Mouse (Mus musculus) testis, adult 2 months (tissue): ENCODE measurements around the gene P3h4. TPM values are rescaled to one million over a fixed set of nuclear protein-coding genes. Genes with fewer than 3 reads are reported as not detected.

Experiments
- H3K27ac ChIP-seq: fragments of 200-500 bp; 2 replicates; pipeline ENCODE4 v1.5.1; 2012; ENCODE audit warnings: low read depth, low read length; ENCODE audit not compliant: control insufficient read depth, insufficient read depth
- H3K27me3 ChIP-seq: fragments of 200-500 bp; 2 replicates; pipeline ENCODE4 v1.6.1; 2012; ENCODE audit warnings: mild to moderate bottlenecking, low read length, moderate library complexity; ENCODE audit not compliant: control insufficient read depth, insufficient read depth
- H3K36me3 ChIP-seq: fragments of 200-500 bp; 2 replicates; pipeline ENCODE4 v1.6.1; 2012; ENCODE audit warnings: mild to moderate bottlenecking, low read length; ENCODE audit not compliant: control insufficient read depth, insufficient read depth
- H3K4me1 ChIP-seq: fragments of 200-500 bp; 2 replicates; pipeline ENCODE4 v1.6.1; 2012; ENCODE audit warnings: low read length; ENCODE audit not compliant: control insufficient read depth, insufficient read depth
- H3K4me3 ChIP-seq: fragments of 200-500 bp; 2 replicates; pipeline ENCODE4 v1.5.1; 2012; ENCODE audit warnings: low read depth, mild to moderate bottlenecking, low read length, moderate library complexity, mixed read lengths; ENCODE audit not compliant: control insufficient read depth
- CTCF ChIP-seq: fragments of 200-500 bp; IDR thresholded peaks from 2 replicates; pipeline ENCODE4 v1.5.1; 2012; ENCODE audit warnings: low read depth, mild to moderate bottlenecking, inconsistent platforms, low read length, moderate library complexity; ENCODE audit not compliant: control insufficient read depth, insufficient read depth, insufficient replicate concordance
- POLR2A ChIP-seq: fragments of 200-500 bp; IDR thresholded peaks from 2 replicates; pipeline ENCODE4 v1.6.1; 2012; ENCODE audit warnings: low read depth, mild to moderate bottlenecking, inconsistent platforms, low read length, moderate library complexity; ENCODE audit not compliant: control insufficient read depth
- polyA plus RNA-seq: library from polyadenylated mRNA; depleted of rRNA; stranded (reverse); fragments of >200 nt; gene quantifications from 2 replicates; pipeline ENCODE4 v1.2.3, GENCODE M21; 2012

The P3h4 gene
- polyA plus RNA-seq, 1 experiment, result 9.0 TPM

DNA sequence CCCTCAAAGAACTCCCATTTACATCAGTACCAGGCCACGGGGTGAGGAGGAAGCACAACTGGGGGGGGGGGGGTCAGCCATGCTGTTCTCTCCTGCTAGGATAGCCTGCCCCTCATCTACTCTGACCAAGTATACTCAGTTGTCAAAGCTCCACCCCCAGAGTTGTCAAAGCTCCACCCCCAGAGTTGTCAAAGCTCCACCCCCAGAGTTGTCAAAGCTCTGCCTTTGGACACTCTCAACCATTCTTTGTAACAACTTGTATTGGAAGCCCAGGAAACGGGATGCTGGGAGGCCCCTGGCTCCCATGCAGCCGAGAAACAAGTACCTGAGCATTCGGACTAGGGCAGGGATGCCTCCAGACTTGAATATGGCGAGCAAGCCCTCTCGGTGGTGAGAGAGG, 32.0 kb downstream of the P3h4 start:
- TF ChIP-seq CTCF (no peak), POLR2A (no peak)
- H3K4me3 ChIP-seq, result no peak overlapping the region
- H3K27ac ChIP-seq, result no peak overlapping the region
- peaks cover 6% of the 10 kb centered on the region; the same call in 1 of the 2 replicates for H3K4me1 ChIP-seq
- no peaks in the 10 kb centered on the region for H3K27me3 ChIP-seq
- H3K36me3 ChIP-seq, result no peaks in the 10 kb centered on the region

GRCm38 (mm10) chr11:100379311-100379710, 35.3 kb downstream of the P3h4 start:
- Histone ChIP-seq H3K4me3 (no peak overlapping the region), H3K27me3 (no peaks in the 10 kb centered on the region), H3K4me1 (0 out of 2 replicates have a peak, but pooled peaks cover 2% of the 10 kb centered on the region), H3K27ac (no peak overlapping the region), H3K36me3 (no peaks in the 10 kb centered on the region)
- TF ChIP-seq POLR2A, result no peak
- TF ChIP-seq CTCF, result no peak

DNA sequence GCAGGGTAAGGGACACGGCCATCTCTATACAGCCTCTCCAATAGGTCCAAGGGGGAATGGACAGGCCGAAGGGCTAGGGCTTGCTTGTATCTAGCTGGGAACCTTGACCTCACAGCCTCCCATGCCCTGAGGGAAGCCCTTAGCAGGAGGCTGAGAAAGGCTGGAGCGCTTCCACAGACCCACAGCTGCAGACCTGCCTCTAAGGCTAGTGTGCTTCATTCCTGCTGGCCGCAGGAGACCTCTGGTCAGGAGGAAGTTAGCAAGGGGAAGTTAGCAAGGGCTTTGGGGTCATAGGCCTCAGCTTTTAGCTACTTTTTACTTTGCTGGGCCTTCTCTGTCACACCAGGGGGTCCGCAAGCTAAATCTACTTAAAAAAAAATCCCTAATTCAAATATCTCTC, 36.2 kb downstream of the P3h4 start:
- TF ChIP-seq CTCF (no peak), POLR2A (no peak)
- H3K4me1 ChIP-seq, result 0 out of 2 replicates have a peak, but pooled peaks cover 2% of the 10 kb centered on the region
- no peaks in the 10 kb centered on the region for H3K36me3 ChIP-seq

DNA sequence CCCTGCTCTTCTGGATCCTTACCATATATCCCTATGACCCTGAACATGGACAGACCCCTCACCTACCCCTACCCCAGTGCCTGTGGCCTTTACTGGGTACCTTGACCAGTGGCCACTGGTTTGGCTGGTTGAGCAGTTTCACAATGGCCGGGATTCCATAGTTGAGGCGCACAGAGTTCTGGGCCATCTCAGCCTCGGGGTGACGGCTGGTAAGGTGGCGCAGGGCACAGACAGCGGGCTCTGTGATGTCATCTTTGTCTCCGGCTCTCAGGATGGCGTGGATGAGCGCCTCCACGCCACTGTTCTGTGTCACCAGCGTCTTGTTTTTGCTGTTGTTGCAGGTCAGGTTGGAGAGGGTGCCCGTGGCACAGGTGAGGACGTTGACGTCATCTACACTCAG, 36.6 kb downstream of the P3h4 start:
- no peak overlapping the region for H3K4me3 ChIP-seq
- TF ChIP-seq CTCF, result no peak
- no peak for TF ChIP-seq POLR2A

More for the DNA sequence above, 36.2 kb downstream of the P3h4 start:
- Histone ChIP-seq H3K27me3 (no peaks in the 10 kb centered on the region), H3K27ac (no peak overlapping the region), H3K4me3 (no peak overlapping the region)

GRCm38 (mm10) chr11:100376746-100377389, 37.8 kb downstream of the P3h4 start:
- Histone ChIP-seq H3K27me3 (no peaks in the 10 kb centered on the region), H3K4me3 (no peak overlapping the region), H3K27ac (no peak overlapping the region), H3K4me1 (0 out of 2 replicates have a peak, but pooled peaks cover 2% of the 10 kb centered on the region), H3K36me3 (no peaks in the 10 kb centered on the region)
- TF ChIP-seq CTCF, result no peak
- no peak for TF ChIP-seq POLR2A

More for the DNA sequence above, 36.6 kb downstream of the P3h4 start:
- H3K27ac ChIP-seq, result no peak overlapping the region
- H3K4me1 ChIP-seq, result 0 out of 2 replicates have a peak, but pooled peaks cover 2% of the 10 kb centered on the region
- no peaks in the 10 kb centered on the region for H3K36me3 ChIP-seq
- no peaks in the 10 kb centered on the region for H3K27me3 ChIP-seq

DNA sequence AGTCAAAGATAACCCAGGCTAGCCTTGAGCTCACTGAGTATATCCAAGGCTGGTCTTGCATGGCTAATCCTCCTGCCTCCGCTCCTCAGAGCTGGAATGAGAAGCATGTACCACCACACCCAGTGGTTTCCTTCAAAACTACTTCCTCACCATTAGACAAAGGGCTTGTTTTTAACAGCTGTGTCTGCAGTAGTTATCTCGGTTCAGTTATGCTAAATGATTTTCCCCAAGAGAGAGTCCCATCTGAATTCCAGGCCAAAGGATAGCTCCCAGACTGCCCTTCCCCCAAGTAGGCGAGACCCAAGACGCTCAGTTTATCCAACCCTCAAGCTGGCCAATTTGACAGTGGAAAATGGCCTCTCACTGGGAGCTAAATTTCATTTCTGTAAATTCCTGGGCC, 38.6 kb downstream of the P3h4 start:
- no peak overlapping the region for H3K27ac ChIP-seq
- H3K27me3 ChIP-seq, result no peaks in the 10 kb centered on the region
- no peak for TF ChIP-seq POLR2A
- no peak for TF ChIP-seq CTCF
- H3K4me3 ChIP-seq, result no peak overlapping the region
- H3K36me3 ChIP-seq, result no peaks in the 10 kb centered on the region
- H3K4me1 ChIP-seq, result 0 out of 2 replicates have a peak, but pooled peaks cover 2% of the 10 kb centered on the region

GRCm38 (mm10) chr11:100375127-100375526, 39.5 kb downstream of the P3h4 start:
- no peak overlapping the region for H3K27ac ChIP-seq
- H3K36me3 ChIP-seq, result no peaks in the 10 kb centered on the region
- H3K4me1 ChIP-seq, result 0 out of 2 replicates have a peak, but pooled peaks cover 2% of the 10 kb centered on the region
- TF ChIP-seq POLR2A, result no peak
- no peak for TF ChIP-seq CTCF
- H3K4me3 ChIP-seq, result no peak overlapping the region
- no peaks in the 10 kb centered on the region for H3K27me3 ChIP-seq
